Mouse (Mus musculus): Measurements from ENCODE around the gene Arhgap23.

DNA sequence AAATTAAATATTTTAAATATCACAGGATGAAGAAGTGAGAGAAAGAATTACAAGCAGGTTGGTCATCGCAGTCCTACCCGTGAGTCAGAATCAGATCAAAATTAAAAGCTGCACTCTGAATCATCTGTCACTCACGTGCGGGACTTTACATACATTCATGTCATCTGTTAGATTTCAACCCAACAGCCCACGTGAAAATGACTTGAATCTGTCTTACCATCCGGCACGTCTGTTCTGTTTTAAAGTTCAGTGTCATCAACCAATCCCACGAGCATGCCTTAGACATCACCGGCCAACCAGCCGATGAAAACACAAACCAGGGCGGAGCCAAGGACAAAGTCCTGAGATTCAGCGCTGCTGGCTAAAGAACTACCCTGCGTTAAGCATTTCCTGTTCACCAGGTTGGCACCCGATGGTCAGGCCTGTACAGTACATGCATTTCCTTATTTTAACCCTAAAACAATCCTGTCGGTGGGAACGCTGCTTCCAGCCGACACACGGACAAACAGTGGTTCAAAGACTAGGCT is 113.0 kb downstream of the Arhgap23 start:
- TF ChIP-seq CTCF (conservative IDR thresholded peaks at IDR 0.05; ENCODE audit: insufficient read depth, insufficient read length, low read depth, low read length) (no peak), POLR2A (IDR thresholded peaks at IDR 0.05; ENCODE audit: low read depth, low read length) (no peak)

Data from kidney, adult 2 months (tissue).